Mouse (Mus musculus) neural tube, embryonic 10.5 days (tissue): ENCODE results near the gene Hip1r.

Experiments
- DNase-seq: peaks from one replicate; pipeline ENCODE4 v3.0.0-alpha.2; 2017; ENCODE audit warnings: low spot score; ENCODE audit errors: extremely low spot score

Gene Hip1r

GRCm38 (mm10) chr5:123972453-123972852 lies 975 bp upstream of the Hip1r start:
- no peak for DNase-seq

DNA sequence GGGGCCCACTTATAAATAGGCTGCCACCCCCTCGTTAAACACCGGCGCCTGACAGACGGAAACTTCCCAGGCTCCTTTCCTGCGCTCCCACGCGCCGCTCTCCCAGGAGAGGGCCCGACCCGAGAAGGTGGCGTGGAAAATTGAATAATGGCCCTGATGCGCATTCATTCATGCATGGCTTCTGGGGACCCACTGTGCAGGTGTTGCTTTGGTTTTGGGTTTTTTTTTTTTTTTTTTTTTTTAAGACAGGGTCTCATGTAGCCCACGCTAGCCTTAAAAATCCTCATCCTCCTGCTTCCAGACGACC lies 704 bp downstream of the Hip1r start:
- DNase-seq = no peak

GRCm38 (mm10) chr5:123974616-123975111 lies 1.2 kb downstream of the Hip1r start:
- no peak for DNase-seq

DNA sequence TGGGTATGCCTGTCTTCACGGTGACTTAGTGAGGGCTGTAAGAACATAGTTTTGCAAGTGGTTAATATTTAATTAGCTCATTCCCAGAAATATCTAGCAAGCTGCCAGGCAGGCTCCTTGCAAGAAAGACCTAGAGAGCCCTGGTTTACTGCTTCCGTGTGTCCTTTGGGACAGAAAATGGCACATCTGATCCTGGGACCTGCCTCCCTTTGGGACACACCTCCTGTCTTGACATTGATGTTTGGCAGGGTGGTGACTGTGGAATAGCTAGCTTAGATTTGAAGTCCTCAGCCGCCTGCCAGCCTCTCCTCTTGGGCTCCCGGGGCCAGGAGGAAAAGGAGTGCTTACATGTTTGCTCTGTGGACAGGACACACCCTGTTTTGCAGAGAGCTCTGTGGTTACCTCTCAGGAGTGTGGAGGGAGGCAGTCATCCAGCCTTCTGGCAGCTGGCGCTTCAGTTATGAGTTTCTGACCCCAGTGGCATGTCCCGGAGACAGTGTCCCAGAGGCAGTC lies 2.3 kb downstream of the Hip1r start:
- DNase-seq = no peak

DNA sequence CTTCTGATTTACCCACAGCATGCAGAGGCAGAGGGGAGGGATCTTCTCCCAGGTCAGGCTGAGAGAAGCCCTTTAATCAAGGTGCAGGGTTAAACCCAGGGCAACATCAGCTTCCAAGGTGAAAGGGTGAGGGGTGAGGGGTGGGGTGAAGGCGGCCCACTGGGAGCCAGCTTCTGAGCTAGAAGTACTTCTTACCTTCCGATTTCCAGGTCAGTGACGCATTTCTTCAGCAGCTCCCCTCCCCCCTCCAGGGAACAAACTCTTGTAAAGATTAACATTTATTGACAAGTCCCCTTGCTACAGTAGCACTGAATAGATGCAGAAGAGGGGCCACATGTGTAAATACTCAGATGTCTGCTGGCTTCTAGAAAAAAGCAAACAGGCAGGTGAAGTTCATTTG lies 3.8 kb downstream of the Hip1r start:
- no peak for DNase-seq

DNA sequence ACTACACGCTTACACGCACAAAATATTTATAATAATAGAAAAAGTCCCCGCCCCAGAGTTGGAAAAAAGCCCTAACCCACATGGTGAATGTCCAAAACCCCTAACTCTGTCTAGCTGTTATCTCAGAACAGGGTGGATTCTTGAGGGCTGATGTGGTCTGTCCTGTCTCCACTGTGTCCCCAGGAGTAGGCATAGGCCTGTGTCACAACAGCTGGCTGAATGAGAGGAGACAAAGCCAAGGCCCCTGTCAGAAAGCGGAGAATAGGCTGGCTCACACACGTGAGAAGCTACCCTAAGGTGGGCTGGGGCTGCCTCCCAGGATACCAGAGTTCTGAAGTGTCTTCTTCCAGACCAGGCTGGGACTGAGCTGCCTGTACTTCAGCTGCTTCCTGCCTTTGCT lies 4.7 kb downstream of the Hip1r start:
- DNase-seq = no peak

- no peak for DNase-seq
These were observed 6.0 kb downstream of the Hip1r start for GRCm38 (mm10) chr5:123979221-123979979.

DNA sequence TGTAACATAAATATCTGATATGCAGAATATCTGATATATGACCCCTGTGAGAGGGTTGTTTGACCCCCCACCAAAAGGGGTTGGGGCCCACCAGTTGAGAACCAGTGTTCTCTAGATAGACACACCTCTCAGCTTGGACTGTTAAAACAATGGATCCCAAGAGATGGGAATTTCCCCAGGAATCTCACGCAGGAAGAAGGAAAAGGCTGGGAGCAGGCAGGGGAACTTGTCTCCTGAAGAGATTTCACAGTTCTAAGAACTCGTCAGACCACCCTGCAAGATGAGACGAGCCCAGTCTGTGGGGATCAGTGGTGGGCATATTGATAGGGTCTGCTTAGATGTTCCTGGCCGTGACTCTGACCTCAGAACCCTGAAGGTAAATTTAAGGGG lies 6.5 kb downstream of the Hip1r start:
- DNase-seq = no peak

- no peak for DNase-seq
These were observed 7.3 kb downstream of the Hip1r start for GRCm38 (mm10) chr5:123980521-123981249.

DNA sequence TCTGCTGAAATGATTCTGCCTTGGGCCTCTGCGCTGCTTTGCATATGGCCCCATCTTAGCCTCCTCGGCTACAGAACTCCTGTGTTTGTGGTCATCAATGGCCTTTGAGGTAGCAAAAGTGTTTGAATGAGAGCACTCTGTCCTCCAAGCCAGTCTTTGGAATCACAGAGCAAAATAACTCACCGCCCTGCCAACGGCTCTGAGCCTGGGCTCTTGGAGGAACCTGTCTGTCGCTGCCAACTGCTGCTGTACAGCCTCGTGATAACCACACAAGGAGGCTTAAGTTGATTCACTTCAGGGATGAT lies 7.8 kb downstream of the Hip1r start:
- DNase-seq = no peak

DNA sequence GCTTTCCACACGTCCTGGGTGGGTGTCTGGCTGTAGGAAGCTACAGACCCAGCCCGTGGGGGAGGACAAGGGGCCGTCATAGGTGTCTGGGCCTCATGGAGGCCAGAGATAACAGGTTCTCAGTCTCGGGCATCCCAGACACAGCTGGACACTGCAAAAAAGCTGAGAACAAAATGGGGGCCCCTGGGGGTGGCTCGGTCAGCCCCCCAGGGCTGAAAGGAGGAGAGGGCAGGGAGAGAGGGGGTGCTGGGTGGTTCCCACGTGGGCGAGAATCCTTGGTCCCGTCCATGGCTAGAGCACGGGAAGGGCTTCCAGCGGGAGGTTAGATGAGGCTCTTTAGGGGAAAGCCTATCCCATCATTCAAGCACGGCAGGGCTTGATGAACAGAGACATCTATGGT lies 9.4 kb downstream of the Hip1r start:
- DNase-seq = no peak

- no peak for DNase-seq
These were observed 12.0 kb downstream of the Hip1r start for GRCm38 (mm10) chr5:123985434-123985833.

DNA sequence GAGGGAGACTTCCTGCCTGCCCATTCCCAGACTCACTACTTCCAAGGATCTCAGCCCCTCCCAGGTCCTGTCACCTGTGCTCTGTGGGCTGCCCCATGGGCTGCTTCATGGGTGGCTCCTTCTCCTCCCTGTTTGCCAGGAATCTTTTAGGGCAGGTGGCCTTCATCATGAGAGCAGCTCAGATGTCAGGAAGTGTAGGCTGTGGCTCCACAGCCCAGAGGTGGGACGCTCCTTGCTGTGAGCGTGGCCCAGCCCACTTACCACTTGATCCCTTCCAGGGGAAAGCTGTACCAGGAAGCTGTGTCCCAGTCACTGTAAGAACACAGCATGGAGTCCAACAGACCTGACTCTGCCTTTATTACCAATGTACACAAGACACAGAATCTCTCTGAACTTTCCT lies 13.5 kb downstream of the Hip1r start:
- DNase-seq = no peak

DNA sequence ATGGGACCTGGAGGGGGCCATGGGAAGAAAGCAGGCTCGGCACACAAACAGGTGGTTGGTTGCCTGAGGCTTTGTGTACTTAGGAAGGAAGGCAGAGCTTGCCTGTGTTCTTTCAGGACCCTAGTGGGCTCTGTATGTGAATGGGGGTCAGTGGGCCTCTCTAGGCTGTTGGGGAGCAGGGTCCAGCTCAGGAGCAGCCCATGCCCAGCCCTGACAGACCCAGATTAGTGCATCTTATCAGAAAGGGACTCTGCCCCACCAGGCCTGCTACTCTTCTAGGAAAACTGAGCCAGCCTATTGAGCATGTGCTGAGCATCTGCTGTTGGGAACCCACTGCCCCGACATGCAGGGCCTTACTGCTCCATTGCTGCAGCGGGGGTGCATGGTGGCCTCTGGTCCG lies 14.1 kb downstream of the Hip1r start:
- DNase-seq = no peak

DNA sequence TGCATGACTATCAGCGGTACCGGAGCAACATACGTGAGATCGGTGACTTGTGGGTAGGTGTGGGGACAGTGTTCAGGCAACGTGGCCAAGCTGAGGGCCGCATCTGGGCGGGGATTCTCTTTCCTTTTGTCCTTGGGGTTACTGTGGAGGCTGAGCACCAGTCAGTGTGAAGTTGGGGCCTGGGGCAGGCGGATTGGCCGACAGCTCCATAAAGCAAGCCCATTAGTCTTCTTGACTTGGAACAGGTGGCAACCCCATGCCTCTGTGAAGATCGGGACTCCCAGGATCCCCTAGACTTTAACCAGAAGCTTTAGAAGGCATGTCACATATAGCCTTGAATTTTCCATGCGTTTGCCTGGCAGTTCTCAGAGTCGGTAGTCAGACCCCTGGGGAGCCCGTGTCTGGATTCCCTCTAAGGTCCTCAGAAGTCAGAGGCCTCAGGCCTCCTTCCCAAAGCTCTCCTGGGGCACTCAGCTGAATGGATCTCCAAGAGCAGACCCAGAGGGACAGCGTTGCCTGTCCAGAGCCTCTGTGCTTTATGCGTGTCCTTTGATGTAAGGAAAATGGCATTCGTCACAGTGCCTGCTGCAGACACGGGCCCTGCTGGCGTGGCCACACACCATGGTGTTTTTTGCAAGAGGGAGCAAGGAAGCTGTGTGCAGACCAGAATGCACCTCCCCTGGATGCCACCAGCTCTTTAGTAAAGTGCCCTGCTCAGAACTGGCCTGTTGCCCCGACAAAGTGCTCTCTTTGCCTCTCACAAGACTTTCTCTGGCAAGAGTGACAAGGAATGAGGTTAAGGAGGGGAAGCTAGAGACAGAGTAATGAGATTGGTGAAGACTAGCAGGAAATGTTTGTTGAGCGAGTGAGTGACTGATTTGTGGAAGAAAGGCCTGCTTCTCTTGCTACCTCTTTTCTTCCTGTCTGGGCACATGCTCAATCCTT lies 16.8 kb downstream of the Hip1r start:
- DNase-seq = peak; percentile 49

GRCm38 (mm10) chr5:123991321-123991720 lies 17.9 kb downstream of the Hip1r start:
- no peak for DNase-seq

- DNase-seq = no peak
These were observed 18.8 kb downstream of the Hip1r start for GRCm38 (mm10) chr5:123992193-123992637.

DNA sequence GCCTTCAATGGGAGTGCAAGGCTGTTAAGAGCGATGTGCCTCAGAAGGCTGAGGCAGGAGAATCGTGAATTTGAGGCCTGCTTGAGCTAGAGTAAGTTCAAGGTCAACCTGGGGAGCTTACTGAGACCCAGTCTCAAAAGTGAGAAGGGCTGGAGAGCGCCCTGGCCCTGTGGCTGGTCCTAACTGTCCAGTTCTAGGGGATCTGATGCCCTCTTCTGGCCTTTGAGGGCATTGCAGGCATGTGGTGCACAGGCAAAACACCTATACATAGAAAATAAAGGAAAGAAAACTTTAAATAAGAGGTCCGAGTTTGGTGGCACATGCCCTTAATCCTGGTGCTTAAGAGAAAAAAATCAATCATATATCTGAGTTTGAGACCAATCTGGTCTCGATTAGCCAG lies 19.4 kb downstream of the Hip1r start:
- peak; percentile 89 for DNase-seq

- DNase-seq = no peak
These were observed 20.0 kb downstream of the Hip1r start for GRCm38 (mm10) chr5:123993263-123994036.

DNA sequence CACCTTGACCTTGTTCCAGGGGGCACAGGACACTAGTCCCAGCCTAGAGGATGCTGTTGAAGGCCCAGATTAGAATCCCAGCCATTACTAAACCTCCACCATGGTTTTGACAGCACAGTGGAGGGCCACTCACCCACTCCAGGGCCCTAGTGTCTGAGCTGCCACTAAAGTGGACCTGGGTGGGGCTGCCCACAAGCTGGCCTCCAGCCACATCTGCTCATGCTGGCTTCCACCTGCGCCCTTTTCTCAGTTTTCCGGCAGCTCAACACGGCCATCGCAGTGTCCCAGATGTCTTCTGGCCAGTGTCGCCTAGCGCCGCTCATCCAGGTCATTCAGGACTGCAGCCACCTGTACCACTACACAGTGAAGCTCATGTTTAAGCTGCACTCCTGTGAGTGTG lies 21.0 kb downstream of the Hip1r start:
- no peak for DNase-seq

GRCm38 (mm10) chr5:123995388-123995787 lies 22.0 kb downstream of the Hip1r start:
- DNase-seq = no peak
